Mouse (Mus musculus) kidney, adult 18-20 months (tissue): Measurements from ENCODE around the gene Gimap9.
A peak's percentile ranks its signal among the peaks of the same experiment; 100 is the strongest.

Experiments used
- DNase-seq: peaks from one replicate; pipeline ENCODE4 v3.0.0; 2021

Gimap9 gene

GRCm38 (mm10) chr6:48696830-48697554 lies 21.1 kb downstream of the Gimap9 start:
- DNase-seq = no peak

GRCm38 (mm10) chr6:48697555-48697930 lies 21.6 kb downstream of the Gimap9 start:
- no peak for DNase-seq

GRCm38 (mm10) chr6:48698066-48698856 lies 22.3 kb downstream of the Gimap9 start:
- DNase-seq = no peak

GRCm38 (mm10) chr6:48698888-48699287 lies 23.0 kb downstream of the Gimap9 start:
- no peak for DNase-seq

GRCm38 (mm10) chr6:48700251-48701075 lies 24.5 kb downstream of the Gimap9 start:
- DNase-seq = no peak

- DNase-seq = no peak
These were observed 26.2 kb downstream of the Gimap9 start for GRCm38 (mm10) chr6:48702146-48702545.

GRCm38 (mm10) chr6:48702601-48703000 lies 26.7 kb downstream of the Gimap9 start:
- DNase-seq = no peak

- DNase-seq = no peak
These were observed 28.2 kb downstream of the Gimap9 start for GRCm38 (mm10) chr6:48704146-48704545.

GRCm38 (mm10) chr6:48706130-48706529 lies 30.2 kb downstream of the Gimap9 start:
- DNase-seq = no peak

- no peak for DNase-seq
These were observed 42.5 kb downstream of the Gimap9 start, which contains the start of the genes Gm28053 and Gimap7 for GRCm38 (mm10) chr6:48718455-48718854. Gene Gm28053 (plus strand): TSS chr6:48718607. Gene Gimap7 (plus strand): TSS chr6:48718621.

GRCm38 (mm10) chr6:48720326-48720725 lies 44.4 kb downstream of the Gimap9 start:
- no peak for DNase-seq

- no peak for DNase-seq
These were observed 47.5 kb downstream of the Gimap9 start for GRCm38 (mm10) chr6:48723468-48723867.

GRCm38 (mm10) chr6:48725476-48725875 lies 49.5 kb downstream of the Gimap9 start:
- peak; percentile 79 for DNase-seq

GRCm38 (mm10) chr6:48727761-48728160 lies 51.8 kb downstream of the Gimap9 start:
- no peak for DNase-seq
